Mouse (Mus musculus) midbrain, embryonic 15.5 days (tissue): Measurements from ENCODE around the gene Fxn. TPM values are rescaled to one million over a fixed set of nuclear protein-coding genes. Genes with fewer than 3 reads are reported as not detected.
"Not testable (repeated sequence)": the region's sequence is repeated elsewhere in the genome, so short reads cannot be mapped to it uniquely, and the experiment has no call there.

Experiments used
- ATAC-seq: fragments of 200-750 bp; cut with Nextera tagmentation; replicated peaks from 2 replicates; pipeline ENCODE4 v1.8.0; 2017; ENCODE audit warnings: moderate TSS enrichment
- H3K27ac ChIP-seq: fragments of 300-500 bp; sonication (generic); 2 replicates; pipeline ENCODE4 v1.5.1; 2015; ENCODE audit warnings: mild to moderate bottlenecking, inconsistent platforms
- H3K27me3 ChIP-seq: fragments of 300-500 bp; sonication (generic); replicated peaks from 2 replicates; pipeline ENCODE4 v1.6.1; 2015; ENCODE audit warnings: inconsistent platforms
- H3K36me3 ChIP-seq: fragments of 300-500 bp; sonication (generic); replicated peaks from 2 replicates; pipeline ENCODE4 v1.6.1; 2015; ENCODE audit warnings: inconsistent platforms
- H3K4me1 ChIP-seq: fragments of 300-500 bp; sonication (generic); 2 replicates; pipeline ENCODE4 v1.6.1; 2015; ENCODE audit warnings: inconsistent platforms
- H3K4me2 ChIP-seq: fragments of 300-500 bp; sonication (generic); 2 replicates; pipeline ENCODE4 v1.6.1; 2015; ENCODE audit warnings: inconsistent platforms, mild to moderate bottlenecking, moderate library complexity
- H3K4me3 ChIP-seq: fragments of 300-500 bp; sonication (generic); 2 replicates; pipeline ENCODE4 v1.5.1; 2015; ENCODE audit warnings: mild to moderate bottlenecking, inconsistent platforms
- H3K9ac ChIP-seq: fragments of 300-500 bp; sonication (generic); 2 replicates; pipeline ENCODE4 v1.6.1; 2015; ENCODE audit warnings: mild to moderate bottlenecking, inconsistent platforms
- H3K9me3 ChIP-seq: fragments of 300-500 bp; sonication (generic); 2 replicates; pipeline ENCODE4 v1.6.1; 2016; ENCODE audit warnings: inconsistent platforms
- WGBS: fragments of 180-500 bp; shearing (Covaris S2); methylation state at CpG from one replicate; pipeline ENCODE4 v1.1.7; 2015; ENCODE audit warnings: mixed read lengths; 5-methylcytosine and 5-hydroxymethylcytosine counted together
- polyA plus RNA-seq: library from polyadenylated mRNA; unstranded; fragments of >200 nt; fragmentation: Nextera tagmentation; extraction: Ambion mirVana; gene quantifications from 2 replicates; pipeline ENCODE4 v1.2.1, GENCODE M21; 2015

Gene Fxn
- polyA plus RNA-seq, 1 experiment from 2014 or later, result 38.1 TPM

DNA sequence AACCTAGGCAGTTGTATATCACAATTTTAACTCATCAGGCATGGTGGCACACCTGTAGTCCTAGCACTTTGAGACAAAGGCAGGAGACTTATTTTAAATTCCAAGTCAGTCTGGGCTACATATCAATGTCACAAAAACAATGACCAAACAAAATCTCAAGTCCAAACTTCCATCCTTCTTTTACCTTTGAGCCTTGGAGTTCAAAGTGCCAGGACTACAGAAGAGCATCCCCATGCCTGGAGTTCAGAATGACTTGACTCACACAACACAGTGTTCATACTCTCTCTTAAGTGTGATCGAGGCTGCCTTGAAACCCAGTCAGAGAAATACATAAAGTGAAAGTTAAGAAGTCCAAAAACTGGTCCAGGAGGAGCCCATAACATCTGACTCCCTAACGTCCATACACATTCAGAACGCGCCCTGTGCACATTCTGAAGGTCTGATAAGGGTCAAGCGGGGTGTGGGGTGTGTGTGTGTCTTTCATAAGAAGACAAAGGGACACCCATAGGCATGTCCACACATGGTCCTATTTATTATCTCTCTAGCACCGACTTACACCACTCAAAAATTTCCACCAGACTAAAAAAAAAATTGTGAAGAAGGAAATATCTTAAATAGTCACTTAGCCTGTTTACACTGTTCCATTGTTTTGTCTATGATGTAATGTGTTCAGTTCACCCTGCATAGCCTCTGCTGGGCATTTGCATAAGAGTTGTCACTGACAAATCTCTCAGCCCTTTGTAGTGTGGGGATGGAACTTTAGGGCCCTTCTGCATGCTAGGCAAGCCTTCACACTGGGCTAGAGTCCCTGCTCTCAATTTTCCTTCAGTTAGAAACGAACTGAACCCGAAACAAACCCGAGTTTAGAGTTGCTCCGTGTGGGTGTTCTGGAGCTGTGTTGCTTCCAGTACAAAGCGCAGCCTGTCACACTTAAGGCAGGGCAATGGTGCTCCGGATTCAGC is 20.7 kb downstream of the Fxn start:
- no peak overlapping the region for H3K9ac ChIP-seq
- H3K36me3 ChIP-seq, result no peaks in the 10 kb centered on the region
- no peak for ATAC-seq
- H3K4me2 ChIP-seq, result no peak overlapping the region
- H3K27ac ChIP-seq, result no peak overlapping the region
- no peak overlapping the region for H3K4me3 ChIP-seq
- H3K27me3 ChIP-seq, result no peaks in the 10 kb centered on the region
- H3K4me1 ChIP-seq, result no peaks in the 10 kb centered on the region
- WGBS, result 59% methylated on average over 12 of the region's 12 CpGs
- no peaks in the 10 kb centered on the region for H3K9me3 ChIP-seq

DNA sequence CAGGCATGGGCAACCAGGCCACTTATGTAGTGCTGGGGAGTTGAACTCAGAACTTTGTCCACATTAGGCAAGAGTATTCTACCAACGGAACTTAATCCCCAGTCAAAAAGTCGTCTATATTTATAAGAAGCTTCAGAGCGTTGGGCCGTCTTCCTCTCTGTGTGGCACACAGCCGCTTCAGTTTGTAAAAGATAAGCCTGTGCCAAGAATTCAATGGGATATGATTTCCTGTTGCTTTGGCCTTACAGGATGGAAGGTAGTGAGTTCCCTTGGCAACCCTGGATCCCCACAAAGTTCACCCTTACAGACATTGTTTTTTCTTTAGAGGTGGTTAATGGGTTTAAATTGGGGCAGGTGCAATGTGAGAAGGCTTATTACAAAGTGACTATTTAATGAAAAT is 22.0 kb downstream of the Fxn start:
- no peak for ATAC-seq
- no peaks in the 10 kb centered on the region for H3K9me3 ChIP-seq
- H3K27ac ChIP-seq, result no peak overlapping the region
- no peak overlapping the region for H3K4me3 ChIP-seq
- no peaks in the 10 kb centered on the region for H3K4me1 ChIP-seq
- no peak overlapping the region for H3K4me2 ChIP-seq
- H3K27me3 ChIP-seq, result no peaks in the 10 kb centered on the region
- H3K9ac ChIP-seq, result no peak overlapping the region
- 71% methylated on average over 5 of the region's 5 CpGs for WGBS
- no peaks in the 10 kb centered on the region for H3K36me3 ChIP-seq

DNA sequence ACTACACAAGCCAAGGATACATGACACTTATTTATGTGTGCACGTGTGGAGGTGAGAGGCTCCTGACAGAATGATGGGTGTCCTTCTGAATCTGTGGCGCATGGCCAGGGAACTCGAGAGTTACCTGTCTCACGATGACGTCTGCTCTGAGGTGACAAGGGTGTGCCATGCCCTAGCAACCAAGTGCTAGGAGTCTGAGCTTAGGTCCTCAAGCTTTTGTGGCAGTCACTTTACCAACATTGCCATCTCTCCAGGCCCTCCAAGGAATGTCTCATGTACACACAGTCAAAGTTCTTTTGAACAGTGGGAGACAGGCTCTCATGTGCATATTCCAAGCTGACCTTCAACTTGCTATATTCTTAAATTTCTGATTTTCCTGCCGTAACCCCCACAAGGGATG is 22.4 kb downstream of the Fxn start:
- Histone ChIP-seq H3K4me1 (no peaks in the 10 kb centered on the region), H3K4me2 (no peak overlapping the region), H3K27ac (no peak overlapping the region), H3K9me3 (no peaks in the 10 kb centered on the region), H3K9ac (no peak overlapping the region), H3K36me3 (no peaks in the 10 kb centered on the region), H3K27me3 (no peaks in the 10 kb centered on the region), H3K4me3 (no peak overlapping the region)
- 96% methylated on average over 6 of the region's 6 CpGs for WGBS
- no peak for ATAC-seq

- no peak overlapping the region for H3K4me3 ChIP-seq
- no peaks in the 10 kb centered on the region for H3K27me3 ChIP-seq
- WGBS, result 37% methylated on average over 9 of the region's 9 CpGs
- no peaks in the 10 kb centered on the region for H3K9me3 ChIP-seq
- no peak overlapping the region for H3K4me2 ChIP-seq
- H3K36me3 ChIP-seq, result no peaks in the 10 kb centered on the region
- ATAC-seq, result no peak
- H3K4me1 ChIP-seq, result peaks cover 9% of the 10 kb centered on the region; the same call in 1 of the 2 replicates
- no peak overlapping the region for H3K9ac ChIP-seq
- H3K27ac ChIP-seq, result no peak overlapping the region
Observed at GRCm38 (mm10) chr19:24253657-24254260, 26.6 kb downstream of the Fxn start.

GRCm38 (mm10) chr19:24251869-24252268 is 28.5 kb downstream of the Fxn start:
- 20% methylated on average over 6 of the region's 6 CpGs for WGBS
- Histone ChIP-seq H3K9me3 (no peaks in the 10 kb centered on the region), H3K9ac (no peak overlapping the region), H3K4me2 (no peak overlapping the region), H3K4me1 (peaks cover 9% of the 10 kb centered on the region; the same call in 1 of the 2 replicates), H3K36me3 (no peaks in the 10 kb centered on the region), H3K4me3 (no peak overlapping the region), H3K27me3 (no peaks in the 10 kb centered on the region), H3K27ac (no peak overlapping the region)
- ATAC-seq, result no peak

DNA sequence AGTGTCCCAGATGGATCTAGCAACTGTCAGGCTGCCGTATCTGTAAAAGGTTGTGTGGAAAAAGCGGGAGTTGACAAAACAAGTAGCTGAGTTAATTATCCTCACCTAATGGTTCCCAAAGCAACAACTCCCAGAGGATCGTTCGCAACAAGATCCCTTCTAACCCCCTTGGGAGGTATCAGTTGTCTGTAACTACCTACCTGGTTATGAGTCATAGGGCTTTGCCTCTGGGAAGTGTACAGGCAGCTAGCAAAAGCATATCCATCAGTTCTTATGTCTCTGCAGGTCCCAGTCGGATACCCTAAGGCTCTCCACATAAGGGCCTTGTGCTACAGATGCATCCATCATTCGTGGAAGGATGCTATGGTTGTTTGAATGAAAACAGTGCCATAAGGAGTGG is 37.1 kb downstream of the Fxn start:
- H3K4me3 ChIP-seq, result no peak overlapping the region
- H3K4me2 ChIP-seq, result no peak overlapping the region
- no peak overlapping the region for H3K27ac ChIP-seq
- H3K4me1 ChIP-seq, result no peaks in the 10 kb centered on the region
- H3K9ac ChIP-seq, result no peak overlapping the region
- WGBS, result 91% methylated on average over 6 of the region's 6 CpGs
- H3K36me3 ChIP-seq, result no peaks in the 10 kb centered on the region
- ATAC-seq, result no peak
- H3K27me3 ChIP-seq, result no peaks in the 10 kb centered on the region
- no peaks in the 10 kb centered on the region for H3K9me3 ChIP-seq

DNA sequence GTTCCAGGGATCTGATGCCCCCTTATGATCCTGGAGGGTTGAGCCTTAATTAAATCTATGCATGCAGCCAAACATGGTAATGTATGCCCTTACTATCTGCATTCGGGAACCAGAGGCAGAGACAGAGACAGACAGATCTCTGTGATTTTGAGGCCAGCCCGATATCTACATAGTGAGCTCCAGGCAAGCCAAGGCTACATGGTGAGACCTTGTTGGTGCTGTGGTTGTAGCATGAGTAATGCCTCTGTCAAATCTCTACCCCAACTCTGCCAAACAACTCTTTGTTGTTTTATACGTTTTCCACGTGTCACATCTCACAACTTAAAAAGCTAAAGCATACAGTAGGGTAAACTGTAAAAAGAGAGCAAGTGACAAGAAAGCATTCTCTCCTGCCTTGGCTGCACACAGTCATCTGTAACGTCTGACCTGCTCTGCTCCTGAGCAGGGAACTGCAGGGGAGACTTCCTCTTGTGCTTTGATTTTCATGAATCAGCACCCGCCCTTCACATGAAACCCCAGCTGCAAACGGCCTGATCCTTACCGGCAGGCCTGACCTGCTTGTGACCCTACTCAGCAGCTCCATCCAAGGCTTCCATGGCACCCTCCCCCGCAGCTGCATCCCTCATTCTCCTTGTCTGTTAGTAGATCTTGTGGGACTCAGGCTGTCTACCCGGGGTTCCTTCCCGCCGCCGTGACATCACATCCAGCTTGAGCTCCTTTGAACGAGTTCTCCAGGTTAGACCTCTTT is 38.4 kb downstream of the Fxn start:
- Histone ChIP-seq H3K27ac (no peak overlapping the region), H3K4me2 (no peak overlapping the region), H3K4me3 (no peak overlapping the region), H3K36me3 (no peaks in the 10 kb centered on the region), H3K4me1 (no peaks in the 10 kb centered on the region), H3K9ac (no peak overlapping the region), H3K27me3 (no peaks in the 10 kb centered on the region), H3K9me3 (no peaks in the 10 kb centered on the region)
- no peak for ATAC-seq
- WGBS, result 41% methylated on average over 14 of the region's 14 CpGs

- no peak for ATAC-seq
- H3K27ac ChIP-seq, result no peak overlapping the region
- WGBS, result 84% methylated on average over 8 of the region's 8 CpGs
Observed at GRCm38 (mm10) chr19:24241271-24241670, 39.1 kb downstream of the Fxn start.

DNA sequence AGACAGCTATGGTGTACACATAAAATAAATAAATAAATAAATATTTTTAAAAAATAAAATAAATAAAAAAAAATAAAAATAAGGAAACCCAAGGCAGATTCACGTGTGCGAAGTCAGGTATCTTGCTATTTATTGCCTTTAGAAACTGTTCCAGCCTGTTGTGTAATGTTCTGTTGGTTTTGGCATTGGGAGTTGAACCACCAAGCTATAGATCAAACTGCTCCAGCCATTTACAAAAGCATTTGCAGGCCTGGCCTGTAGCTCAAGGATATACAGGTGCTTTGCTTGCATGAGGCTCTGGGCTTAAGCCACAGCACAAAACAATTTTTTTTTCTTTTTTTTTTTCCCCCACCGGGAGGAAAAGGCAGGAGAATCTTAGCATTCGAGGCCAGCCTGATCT is 42.4 kb downstream of the Fxn start:
- Histone ChIP-seq H3K27ac (no peak overlapping the region), H3K9ac (no peak overlapping the region), H3K36me3 (no peaks in the 10 kb centered on the region), H3K9me3 (no peaks in the 10 kb centered on the region), H3K4me3 (no peak overlapping the region), H3K4me1 (no peaks in the 10 kb centered on the region), H3K27me3 (no peaks in the 10 kb centered on the region), H3K4me2 (no peak overlapping the region)
- ATAC-seq, result no peak
- WGBS, result 77% methylated on average over 4 of the region's 4 CpGs

More at GRCm38 (mm10) chr19:24241271-24241670, 39.1 kb downstream of the Fxn start:
- Histone ChIP-seq H3K36me3 (no peaks in the 10 kb centered on the region), H3K4me2 (no peak overlapping the region), H3K4me1 (no peaks in the 10 kb centered on the region), H3K9me3 (no peaks in the 10 kb centered on the region), H3K9ac (no peak overlapping the region), H3K27me3 (no peaks in the 10 kb centered on the region), H3K4me3 (no peak overlapping the region)

DNA sequence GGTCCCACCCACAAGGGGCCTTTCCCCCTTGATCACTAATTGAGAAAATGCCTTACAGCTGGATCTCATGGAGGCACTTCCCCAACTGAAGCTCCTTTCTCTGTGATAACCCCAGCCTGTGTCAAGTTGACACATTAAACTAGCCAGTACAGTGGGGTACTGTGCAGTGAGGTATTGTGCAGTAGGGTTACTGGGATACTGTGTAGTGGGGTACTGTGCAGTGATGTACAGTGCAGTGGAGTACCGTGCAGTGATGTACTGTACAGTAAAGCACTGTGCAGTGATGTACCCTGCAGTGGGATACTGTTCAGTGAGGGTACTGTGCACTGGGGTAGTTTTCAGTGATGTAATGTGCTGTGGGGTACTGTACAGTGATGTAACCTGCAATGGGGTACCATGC is 48.0 kb downstream of the Fxn start:
- WGBS, result 97% methylated on average over 1 of the region's 1 CpGs
- H3K9me3 ChIP-seq, result not testable (repeated sequence)

GRCm38 (mm10) chr19:24225305-24225696 is 55.1 kb downstream of the Fxn start:
- Histone ChIP-seq H3K4me2 (peak overlapping the region; percentile 94), H3K27me3 (peaks cover 35% of the 10 kb centered on the region), H3K4me1 (peaks cover 16% of the 10 kb centered on the region), H3K4me3 (peak overlapping the region; percentile 49), H3K27ac (no peak overlapping the region), H3K9ac (no peak overlapping the region), H3K9me3 (no peaks in the 10 kb centered on the region), H3K36me3 (no peaks in the 10 kb centered on the region)
- no peak for ATAC-seq
- under 1% methylated on average over 17 of the region's 17 CpGs for WGBS

More for the DNA sequence above, 48.0 kb downstream of the Fxn start:
- H3K27ac ChIP-seq, H3K4me3 ChIP-seq, H3K36me3 ChIP-seq, H3K4me1 ChIP-seq, H3K27me3 ChIP-seq, H3K9ac ChIP-seq, H3K4me2 ChIP-seq, ATAC-seq: not testable (repeated sequence)
